Mouse (Mus musculus): ENCODE results near the gene Exosc8. TPM values are rescaled to one million over a fixed set of nuclear protein-coding genes. Genes with fewer than 3 reads are reported as not detected.

Exosc8 gene
- polyA plus RNA-seq, 1 experiment from 2014 or later, result 69.7 TPM

Other genes starting within 250 kb of the Exosc8 start
- 27.8 and 27.9 TPM in 2 replicates for gene Supt20, start 42.6 kb downstream of the Exosc8 start, polyA plus RNA-seq (2015; fragmentation: Nextera tagmentation; extraction: Ambion mirVana)
- 0.14 TPM in 1 of 2 replicates, not detected in the other for gene Gm21958, start 21.0 kb downstream of the Exosc8 start, polyA plus RNA-seq (2015; fragmentation: Nextera tagmentation; extraction: Ambion mirVana)
- 21.4 and 21.9 TPM in 2 replicates for gene Alg5, start 146 bp upstream of the Exosc8 start, polyA plus RNA-seq (2015; fragmentation: Nextera tagmentation; extraction: Ambion mirVana)
- 0.06 TPM in 1 of 2 replicates, not detected in the other for gene Smad9, start 20.2 kb upstream of the Exosc8 start, polyA plus RNA-seq (2015; fragmentation: Nextera tagmentation; extraction: Ambion mirVana)
- 13.4 and 14.9 TPM in 2 replicates for gene Rfxap, start 72.4 kb upstream of the Exosc8 start, polyA plus RNA-seq (2015; fragmentation: Nextera tagmentation; extraction: Ambion mirVana)
- gene Sertm1, start 180.5 kb upstream of the Exosc8 start, polyA plus RNA-seq (2015; fragmentation: Nextera tagmentation; extraction: Ambion mirVana), result 0.23 and 0.41 TPM in 2 replicates